In genomic region chr16:43661576-43661975, GRCm38 (mm10) we compare ENCODE assay signal across 41 mouse cellular contexts. TPM values are rescaled to one million over a fixed set of nuclear protein-coding genes. Genes with fewer than 3 reads are reported as not detected.
"Had no signal": no experiment of that assay in that cellular context is flagged by ENCODE, and none has a peak within 500 bp of the region (broad histone marks: within the 10 kb centered on the region; RNA-seq: fewer than 3 reads in every experiment).

No protein-coding gene starts in this region.

- ATAC-seq: hindbrain, postnatal 0 days; intestine, embryonic 16.5 days; liver, embryonic 12.5 days had no signal

- H3K4me2 ChIP-seq: heart, embryonic 11.5 days; heart, embryonic 13.5 days; heart, embryonic 15.5 days; hindbrain, embryonic 12.5 days; hindbrain, embryonic 14.5 days; kidney, embryonic 15.5 days; limb, embryonic 13.5 days; limb, embryonic 15.5 days; liver, embryonic 12.5 days had no signal

- DNase-seq: gastrocnemius, adult 2 months; gastrocnemius, postnatal 10 days; gastrocnemius, postnatal 25 days; heart, adult 18-20 months; heart, postnatal 14 days; heart, postnatal 36 days; kidney, adult 11 months; kidney, adult 2 months; kidney, adult 9 months; kidney, postnatal 14 days; kidney, postnatal 36 days; layer of hippocampus, adult 9-11 months; layer of hippocampus, postnatal 36 days; left cerebral cortex, postnatal 4 days had no signal

- H3K9me3 ChIP-seq: heart, embryonic 13.5 days; heart, embryonic 15.5 days; hindbrain, embryonic 10.5 days; hindbrain, embryonic 12.5 days; kidney, embryonic 15.5 days; limb, embryonic 13.5 days; limb, embryonic 15.5 days; liver, embryonic 12.5 days had no signal

- H3K4me1 ChIP-seq: heart, embryonic 13.5 days; heart, embryonic 15.5 days; hindbrain, embryonic 12.5 days; kidney, embryonic 15.5 days; limb, embryonic 13.5 days; limb, embryonic 15.5 days; liver, embryonic 12.5 days had no signal

- H3K27ac ChIP-seq: gastrocnemius, adult 2 months; heart, embryonic 13.5 days; heart, embryonic 15.5 days; hindbrain, embryonic 10.5 days; hindbrain, embryonic 12.5 days; hindbrain, embryonic 14.5 days; hindbrain, postnatal 0 days; kidney, embryonic 15.5 days; kidney, postnatal 0 days; limb, embryonic 13.5 days; limb, embryonic 15.5 days; liver, embryonic 12.5 days; liver, embryonic 14.5 days had no signal

- H3K4me3 ChIP-seq: gastrocnemius, adult 2 months; heart, embryonic 13.5 days; heart, embryonic 15.5 days; hindbrain, embryonic 10.5 days; hindbrain, embryonic 12.5 days; kidney, embryonic 15.5 days; limb, embryonic 13.5 days; limb, embryonic 15.5 days; liver, embryonic 12.5 days had no signal

- H3K9ac ChIP-seq: heart, embryonic 13.5 days; heart, embryonic 15.5 days; hindbrain, embryonic 12.5 days; hindbrain, embryonic 14.5 days; kidney, embryonic 15.5 days; limb, embryonic 13.5 days; limb, embryonic 15.5 days; liver, embryonic 12.5 days; liver, embryonic 14.5 days had no signal

- H3K36me3 ChIP-seq: heart, embryonic 13.5 days; heart, embryonic 15.5 days; hindbrain, embryonic 10.5 days; hindbrain, embryonic 12.5 days; kidney, embryonic 15.5 days; limb, embryonic 13.5 days; limb, embryonic 15.5 days; liver, embryonic 12.5 days had no signal

- H3K27me3 ChIP-seq: heart, embryonic 13.5 days; heart, embryonic 15.5 days; hindbrain, embryonic 12.5 days; kidney, embryonic 15.5 days; limb, embryonic 15.5 days; liver, embryonic 12.5 days had no signal

RNA-seq across cellular contexts. Expression of gene Tigit, which starts 2.4 kb away (rescaled TPM):
- total RNA-seq: gastrocnemius, adult 2 months; gastrocnemius, postnatal 10 days; gastrocnemius, postnatal 25 days; gastrocnemius, postnatal 4 days; granulocyte monocyte progenitor cell, adult 5-6 weeks; heart, adult 18-20 months; heart, postnatal 14 days; heart, postnatal 36 days; hindbrain, postnatal 0 days; layer of hippocampus, adult 18-20 months; layer of hippocampus, adult 8-10 months; layer of hippocampus, postnatal 14 days; layer of hippocampus, postnatal 36 days; left cerebral cortex, adult 18-20 months; left cerebral cortex, adult 8-10 months; left cerebral cortex, postnatal 10 days; left cerebral cortex, postnatal 25 days; left cerebral cortex, postnatal 4 days; liver, adult 2 months had no signal
- polyA plus RNA-seq: heart, embryonic 11.5 days; heart, embryonic 13.5 days; heart, embryonic 15.5 days; heart, postnatal 0 days; hindbrain, embryonic 10.5 days; hindbrain, embryonic 12.5 days; hindbrain, embryonic 14.5 days; intestine, embryonic 14.5 days; intestine, embryonic 16.5 days; kidney, embryonic 15.5 days; kidney, postnatal 0 days; limb, embryonic 11.5 days; limb, embryonic 13.5 days; limb, embryonic 15.5 days; liver, embryonic 12.5 days; liver, embryonic 14.5 days had no signal
